Mouse (Mus musculus): ENCODE data around the gene Nampt.

Nampt gene

GRCm38 (mm10) chr12:32893212-32893611, 73.9 kb downstream of the Nampt start:
- no peak for TF ChIP-seq NANOG (IDR thresholded peaks at IDR 0.05; ENCODE audit: borderline replicate concordance, low read length)
- no peak for TF ChIP-seq CTCF (conservative IDR thresholded peaks at IDR 0.05; ENCODE audit: low read length)
- no peak for TF ChIP-seq POU5F1 (IDR thresholded peaks at IDR 0.05; ENCODE audit: borderline replicate concordance, low read length)
- H3K4me3 ChIP-seq (replicated peaks; ENCODE audit: low read length), result no peak overlapping the region
- H3K9me3 ChIP-seq (ENCODE audit: low read length), result peaks cover 5% of the 10 kb centered on the region; the same call in 1 of the 2 replicates
- no peaks in the 10 kb centered on the region for H3K36me3 ChIP-seq (ENCODE audit: insufficient read depth, low read length)
- no peaks in the 10 kb centered on the region for H3K4me1 ChIP-seq (replicated peaks; ENCODE audit: low read depth, low read length)
- no peaks in the 10 kb centered on the region for H3K27me3 ChIP-seq (ENCODE audit: insufficient read depth, low read length)

GRCm38 (mm10) chr12:32895806-32896205, 76.5 kb downstream of the Nampt start:
- no peaks in the 10 kb centered on the region for H3K36me3 ChIP-seq (ENCODE audit: insufficient read depth, low read length)
- no peaks in the 10 kb centered on the region for H3K4me1 ChIP-seq (replicated peaks; ENCODE audit: low read depth, low read length)
- no peak for TF ChIP-seq CTCF (conservative IDR thresholded peaks at IDR 0.05; ENCODE audit: low read length)
- no peak for TF ChIP-seq POU5F1 (IDR thresholded peaks at IDR 0.05; ENCODE audit: borderline replicate concordance, low read length)
- no peak for TF ChIP-seq NANOG (IDR thresholded peaks at IDR 0.05; ENCODE audit: borderline replicate concordance, low read length)
- no peaks in the 10 kb centered on the region for H3K27me3 ChIP-seq (ENCODE audit: insufficient read depth, low read length)
- H3K4me3 ChIP-seq (replicated peaks; ENCODE audit: low read length), result no peak overlapping the region
- peaks cover 5% of the 10 kb centered on the region; the same call in 1 of the 2 replicates for H3K9me3 ChIP-seq (ENCODE audit: low read length)

- Histone ChIP-seq H3K4me1 (replicated peaks; ENCODE audit: low read depth, low read length) (no peaks in the 10 kb centered on the region), H3K4me3 (replicated peaks; ENCODE audit: low read length) (no peak overlapping the region), H3K36me3 (ENCODE audit: insufficient read depth, low read length) (no peaks in the 10 kb centered on the region), H3K27me3 (ENCODE audit: insufficient read depth, low read length) (no peaks in the 10 kb centered on the region), H3K9me3 (ENCODE audit: low read length) (peaks cover 7% of the 10 kb centered on the region; the same call in 1 of the 2 replicates)
- no peak for TF ChIP-seq NANOG (IDR thresholded peaks at IDR 0.05; ENCODE audit: borderline replicate concordance, low read length)
- no peak for TF ChIP-seq CTCF (conservative IDR thresholded peaks at IDR 0.05; ENCODE audit: low read length)
- no peak for TF ChIP-seq POU5F1 (IDR thresholded peaks at IDR 0.05; ENCODE audit: borderline replicate concordance, low read length)
Observed at GRCm38 (mm10) chr12:32896496-32896895, 77.2 kb downstream of the Nampt start.

GRCm38 (mm10) chr12:32897199-32898120, 78.1 kb downstream of the Nampt start:
- no peak overlapping the region for H3K4me3 ChIP-seq (replicated peaks; ENCODE audit: low read length)
- no peaks in the 10 kb centered on the region for H3K36me3 ChIP-seq (ENCODE audit: insufficient read depth, low read length)
- H3K9me3 ChIP-seq (ENCODE audit: low read length), result peaks cover 8% of the 10 kb centered on the region; the same call in 1 of the 2 replicates
- H3K27me3 ChIP-seq (ENCODE audit: insufficient read depth, low read length), result no peaks in the 10 kb centered on the region
- no peak for TF ChIP-seq POU5F1 (IDR thresholded peaks at IDR 0.05; ENCODE audit: borderline replicate concordance, low read length)
- peak; percentile 88 for TF ChIP-seq CTCF (conservative IDR thresholded peaks at IDR 0.05; ENCODE audit: low read length)
- no peak for TF ChIP-seq NANOG (IDR thresholded peaks at IDR 0.05; ENCODE audit: borderline replicate concordance, low read length)
- H3K4me1 ChIP-seq (replicated peaks; ENCODE audit: low read depth, low read length), result no peaks in the 10 kb centered on the region

- Histone ChIP-seq H3K4me1 (replicated peaks; ENCODE audit: low read depth, low read length) (no peaks in the 10 kb centered on the region), H3K36me3 (ENCODE audit: insufficient read depth, low read length) (no peaks in the 10 kb centered on the region), H3K4me3 (replicated peaks; ENCODE audit: low read length) (no peak overlapping the region), H3K27me3 (ENCODE audit: insufficient read depth, low read length) (no peaks in the 10 kb centered on the region), H3K9me3 (ENCODE audit: low read length) (peaks cover 8% of the 10 kb centered on the region; the same call in 1 of the 2 replicates)
- no peak for TF ChIP-seq CTCF (conservative IDR thresholded peaks at IDR 0.05; ENCODE audit: low read length)
- TF ChIP-seq NANOG (IDR thresholded peaks at IDR 0.05; ENCODE audit: borderline replicate concordance, low read length), result no peak
- TF ChIP-seq POU5F1 (IDR thresholded peaks at IDR 0.05; ENCODE audit: borderline replicate concordance, low read length), result no peak
Observed at GRCm38 (mm10) chr12:32901005-32901404, 81.7 kb downstream of the Nampt start.
